Mouse (Mus musculus) lung, embryonic 14.5 days (tissue): Measurements from ENCODE around the gene Bicc1. TPM values are rescaled to one million over a fixed set of nuclear protein-coding genes. Genes with fewer than 3 reads are reported as not detected.
A peak's percentile ranks its signal among the peaks of the same experiment; 100 is the strongest.

Experiments used
- ATAC-seq: fragments of 200-750 bp; cut with Nextera tagmentation; 2 replicates; pipeline ENCODE4 v1.8.0; 2017; ENCODE audit warnings: mild to moderate bottlenecking, moderate TSS enrichment, moderate library complexity; ENCODE audit not compliant: insufficient read depth
- DNase-seq: peaks from one replicate; pipeline ENCODE4 v3.0.0-alpha.2; 2015
- H3K27ac ChIP-seq: fragments of 300-500 bp; sonication (generic); 2 replicates; pipeline ENCODE4 v1.5.1; 2014; ENCODE audit warnings: low read depth, mild to moderate bottlenecking, moderate library complexity
- H3K27me3 ChIP-seq: fragments of 300-500 bp; sonication (generic); 2 replicates; pipeline ENCODE4 v1.6.1; 2014; ENCODE audit warnings: low read length, control low read depth; ENCODE audit not compliant: insufficient read depth
- H3K36me3 ChIP-seq: fragments of 300-500 bp; sonication (generic); 2 replicates; pipeline ENCODE4 v1.6.1; 2014; ENCODE audit warnings: control low read depth; ENCODE audit not compliant: insufficient read depth
- H3K4me1 ChIP-seq: fragments of 300-500 bp; sonication (generic); 2 replicates; pipeline ENCODE4 v1.6.1; 2014; ENCODE audit warnings: antibody characterized with exemption, control low read depth; ENCODE audit not compliant: insufficient read depth
- H3K4me2 ChIP-seq: fragments of 300-500 bp; sonication (generic); 2 replicates; pipeline ENCODE4 v1.6.1; 2014; ENCODE audit warnings: mild to moderate bottlenecking
- H3K4me3 ChIP-seq: fragments of 300-500 bp; sonication (generic); 2 replicates; pipeline ENCODE4 v1.5.1; 2014; ENCODE audit warnings: low read depth, low read length
- H3K9ac ChIP-seq: fragments of 300-500 bp; sonication (generic); 2 replicates; pipeline ENCODE4 v1.6.1; 2014
- H3K9me3 ChIP-seq: fragments of 300-500 bp; sonication (generic); 2 replicates; pipeline ENCODE4 v1.6.1; 2016; ENCODE audit warnings: low read depth, low read length, control low read depth
- CTCF ChIP-seq: IDR thresholded peaks from 2 replicates; pipeline ENCODE4 v1.5.1; 2016; ENCODE audit warnings: antibody characterized with exemption, low read depth
- WGBS: fragments of 180-500 bp; shearing (Covaris S2); extraction: QIAGEN DNeasy Blood & Tissue Kit; methylation state at CpG from one replicate; pipeline ENCODE4 v1.1.7; 2014; 5-methylcytosine and 5-hydroxymethylcytosine counted together
- polyA plus RNA-seq: library from polyadenylated mRNA; unstranded; fragments of >200 nt; fragmentation: Nextera tagmentation; extraction: Ambion mirVana; gene quantifications from 2 replicates; pipeline ENCODE4 v1.2.1, GENCODE M21; 2014

The Bicc1 gene
- polyA plus RNA-seq, 1 experiment from 2014 or later: 26.4 TPM

- H3K9ac ChIP-seq: no peak overlapping the region
- H3K27me3 ChIP-seq: no peaks in the 10 kb centered on the region
- H3K4me3 ChIP-seq: no peak overlapping the region
- H3K4me1 ChIP-seq: peaks cover 13% of the 10 kb centered on the region; the same call in 1 of the 2 replicates
- H3K9me3 ChIP-seq: no peaks in the 10 kb centered on the region
- TF ChIP-seq CTCF: no peak
- no peaks in the 10 kb centered on the region for H3K36me3 ChIP-seq
- DNase-seq: peak; percentile 31
- peak overlapping the region; percentile 66; the same call in 1 of the 2 replicates for H3K27ac ChIP-seq
- H3K4me2 ChIP-seq: no peak overlapping the region
- no peak for ATAC-seq
- 39% methylated on average over 7 of the region's 7 CpGs for WGBS
Measured at GRCm38 (mm10) chr10:71193319-71193718, 33.8 kb upstream of the Bicc1 start.

- H3K9ac ChIP-seq: no peak overlapping the region
- DNase-seq (peak; percentile 66), ATAC-seq (peak; percentile 46; the same call in 1 of the 2 replicates)
Measured at GRCm38 (mm10) chr10:71192886-71193285, 33.4 kb upstream of the Bicc1 start.

GRCm38 (mm10) chr10:71188681-71189080, 29.2 kb upstream of the Bicc1 start:
- DNase-seq (no peak), ATAC-seq (no peak)
- Histone ChIP-seq H3K9me3 (no peaks in the 10 kb centered on the region), H3K36me3 (no peaks in the 10 kb centered on the region), H3K27me3 (no peaks in the 10 kb centered on the region), H3K4me2 (no peak overlapping the region), H3K9ac (no peak overlapping the region), H3K4me1 (peaks cover 8% of the 10 kb centered on the region; the same call in 1 of the 2 replicates), H3K27ac (no peak overlapping the region), H3K4me3 (no peak overlapping the region)
- no peak for TF ChIP-seq CTCF
- 80% methylated on average over 4 of the region's 4 CpGs for WGBS

More at GRCm38 (mm10) chr10:71192886-71193285, 33.4 kb upstream of the Bicc1 start:
- Histone ChIP-seq H3K4me1 (peaks cover 13% of the 10 kb centered on the region; the same call in 1 of the 2 replicates), H3K36me3 (no peaks in the 10 kb centered on the region), H3K27ac (peak overlapping the region; percentile 66; the same call in 1 of the 2 replicates), H3K9me3 (no peaks in the 10 kb centered on the region), H3K27me3 (no peaks in the 10 kb centered on the region), H3K4me3 (no peak overlapping the region), H3K4me2 (no peak overlapping the region)
- WGBS: 27% methylated on average over 11 of the region's 11 CpGs
- no peak for TF ChIP-seq CTCF

GRCm38 (mm10) chr10:71185059-71185458, 25.6 kb upstream of the Bicc1 start:
- WGBS: 72% methylated on average over 7 of the region's 7 CpGs
- ATAC-seq: no peak
- no peak overlapping the region for H3K9ac ChIP-seq
- no peaks in the 10 kb centered on the region for H3K36me3 ChIP-seq
- no peak overlapping the region for H3K4me2 ChIP-seq
- no peak overlapping the region for H3K27ac ChIP-seq
- no peaks in the 10 kb centered on the region for H3K9me3 ChIP-seq
- peaks cover 4% of the 10 kb centered on the region; the same call in 1 of the 2 replicates for H3K4me1 ChIP-seq
- no peaks in the 10 kb centered on the region for H3K27me3 ChIP-seq
- no peak for TF ChIP-seq CTCF
- DNase-seq: no peak
- H3K4me3 ChIP-seq: no peak overlapping the region

- TF ChIP-seq CTCF: no peak
- H3K4me2 ChIP-seq: no peak overlapping the region
- no peaks in the 10 kb centered on the region for H3K9me3 ChIP-seq
- ATAC-seq (peak; percentile 55), DNase-seq (peak; percentile 59)
- no peaks in the 10 kb centered on the region for H3K36me3 ChIP-seq
- no peaks in the 10 kb centered on the region for H3K27me3 ChIP-seq
- H3K9ac ChIP-seq: no peak overlapping the region
- H3K4me1 ChIP-seq: peaks cover 4% of the 10 kb centered on the region; the same call in 1 of the 2 replicates
- 14% methylated on average over 7 of the region's 7 CpGs for WGBS
- no peak overlapping the region for H3K4me3 ChIP-seq
- H3K27ac ChIP-seq: no peak overlapping the region
Measured at GRCm38 (mm10) chr10:71183339-71184031, 24.0 kb upstream of the Bicc1 start.

- Histone ChIP-seq H3K4me2 (no peak overlapping the region), H3K27me3 (no peaks in the 10 kb centered on the region), H3K9me3 (no peaks in the 10 kb centered on the region), H3K36me3 (no peaks in the 10 kb centered on the region), H3K9ac (no peak overlapping the region), H3K27ac (no peak overlapping the region), H3K4me1 (peaks cover 4% of the 10 kb centered on the region; the same call in 1 of the 2 replicates), H3K4me3 (no peak overlapping the region)
- DNase-seq (no peak), ATAC-seq (no peak)
- 74% methylated on average over 4 of the region's 4 CpGs for WGBS
- TF ChIP-seq CTCF: no peak
Measured at GRCm38 (mm10) chr10:71181931-71182330, 22.4 kb upstream of the Bicc1 start.

- no peak for DNase-seq
- H3K9ac ChIP-seq: no peak overlapping the region
- no peak for ATAC-seq
- no peak overlapping the region for H3K4me3 ChIP-seq
- H3K9me3 ChIP-seq: no peaks in the 10 kb centered on the region
- H3K4me1 ChIP-seq: peaks cover 4% of the 10 kb centered on the region; the same call in 1 of the 2 replicates
- H3K27ac ChIP-seq: no peak overlapping the region
- H3K27me3 ChIP-seq: no peaks in the 10 kb centered on the region
- no peak overlapping the region for H3K4me2 ChIP-seq
- TF ChIP-seq CTCF: no peak
- WGBS: 56% methylated on average over 2 of the region's 2 CpGs
- H3K36me3 ChIP-seq: no peaks in the 10 kb centered on the region
Measured at GRCm38 (mm10) chr10:71181091-71181490, 21.6 kb upstream of the Bicc1 start.
